Comparison of ENCODE assay signal across 19 mouse cellular contexts in the genomic region with DNA sequence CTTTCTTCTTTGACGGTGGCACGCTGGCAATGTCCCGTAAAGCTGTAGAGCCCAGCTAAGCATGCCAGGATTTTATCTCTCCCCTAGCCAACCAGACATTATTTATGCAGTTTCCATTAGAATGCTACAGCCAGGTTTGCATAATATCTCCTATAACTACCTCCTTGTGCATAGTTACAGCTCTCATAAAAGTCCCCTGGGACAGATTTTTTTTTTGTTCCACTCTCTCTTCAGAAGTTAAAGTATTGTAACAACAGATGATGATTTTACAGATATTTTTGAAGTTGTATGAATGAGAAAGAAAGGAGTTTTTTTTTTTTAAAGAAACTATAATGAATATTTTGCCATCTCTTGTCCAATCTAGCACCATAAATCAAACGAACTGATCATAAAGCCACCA.
DNase-seq lines count a peak whose midpoint lies in the region; ATAC-seq lines count a peak whose summit lies in the region.
"Had no signal": no experiment of that assay in that cellular context is flagged by ENCODE, and none has a peak within 500 bp of the region (broad histone marks: within the 10 kb centered on the region; RNA-seq: fewer than 3 reads in every experiment).

No protein-coding gene starts in this region.

- H3K9ac ChIP-seq in kidney, embryonic 15.5 days = no peak overlapping the region
- H3K9ac ChIP-seq in kidney, embryonic 14.5 days (ENCODE audit: low read depth, low read length) = no peak overlapping the region
- no peak overlapping the region for H3K9ac ChIP-seq in midbrain, embryonic 14.5 days (replicated peaks; ENCODE audit: low read length)
- H3K9ac ChIP-seq in neural tube, embryonic 14.5 days (replicated peaks; ENCODE audit: low read depth, low read length) = no peak overlapping the region
- H3K9ac ChIP-seq: heart, embryonic 13.5 days had no signal

- H3K27me3 ChIP-seq in kidney, embryonic 15.5 days = no peaks in the 10 kb centered on the region
- H3K27me3 ChIP-seq in kidney, embryonic 14.5 days (ENCODE audit: control insufficient read depth, insufficient read depth, low read length) = no peaks in the 10 kb centered on the region
- no peaks in the 10 kb centered on the region for H3K27me3 ChIP-seq in midbrain, embryonic 10.5 days (ENCODE audit: low read depth, poor library complexity, severe bottlenecking)
- H3K27me3 ChIP-seq in midbrain, embryonic 14.5 days (ENCODE audit: control insufficient read depth, insufficient read depth, low read length) = no peaks in the 10 kb centered on the region
- no peaks in the 10 kb centered on the region for H3K27me3 ChIP-seq in neural tube, embryonic 14.5 days (ENCODE audit: control insufficient read depth, insufficient read depth, low read length)

- ATAC-seq in kidney, embryonic 15.5 days (replicated peaks; ENCODE audit: low FRiP score) = no peak
- no peak for ATAC-seq in kidney, embryonic 14.5 days (ENCODE audit: low FRiP score, low TSS enrichment)
- no peak for ATAC-seq in midbrain, embryonic 14.5 days (ENCODE audit: low FRiP score, low TSS enrichment)
- ATAC-seq in neural tube, embryonic 14.5 days (ENCODE audit: low read depth) = no peak
- ATAC-seq: forebrain, embryonic 14.5 days; hindbrain, embryonic 16.5 days had no signal

- no peak overlapping the region for H3K4me3 ChIP-seq in kidney, embryonic 15.5 days (replicated peaks)
- no peak overlapping the region for H3K4me3 ChIP-seq in kidney, embryonic 14.5 days (ENCODE audit: low read length)
- no peak overlapping the region for H3K4me3 ChIP-seq in midbrain, embryonic 10.5 days
- no peak overlapping the region for H3K4me3 ChIP-seq in midbrain, embryonic 14.5 days (replicated peaks; ENCODE audit: low read depth, low read length)
- H3K4me3 ChIP-seq in neural tube, embryonic 14.5 days (ENCODE audit: low read depth, low read length) = no peak overlapping the region
- H3K4me3 ChIP-seq: embryonic facial prominence, embryonic 10.5 days; forebrain, embryonic 10.5 days; gastrocnemius, adult 2 months; heart, embryonic 13.5 days had no signal

- H3K4me2 ChIP-seq in kidney, embryonic 15.5 days = no peak overlapping the region
- H3K4me2 ChIP-seq in kidney, embryonic 14.5 days (replicated peaks; ENCODE audit: low read depth, low read length) = no peak overlapping the region
- H3K4me2 ChIP-seq in midbrain, embryonic 14.5 days (ENCODE audit: low read length) = no peak overlapping the region
- no peak overlapping the region for H3K4me2 ChIP-seq in neural tube, embryonic 14.5 days (ENCODE audit: low read depth, low read length)
- H3K4me2 ChIP-seq: heart, embryonic 13.5 days had no signal

- H3K36me3 ChIP-seq in kidney, embryonic 15.5 days = no peaks in the 10 kb centered on the region
- H3K36me3 ChIP-seq in kidney, embryonic 14.5 days (ENCODE audit: control insufficient read depth, insufficient read depth, low read length) = no peaks in the 10 kb centered on the region
- no peaks in the 10 kb centered on the region for H3K36me3 ChIP-seq in midbrain, embryonic 10.5 days
- no peaks in the 10 kb centered on the region for H3K36me3 ChIP-seq in midbrain, embryonic 14.5 days (ENCODE audit: control insufficient read depth, insufficient read depth, low read length)
- H3K36me3 ChIP-seq in neural tube, embryonic 14.5 days (ENCODE audit: control insufficient read depth, insufficient read depth, low read length) = no peaks in the 10 kb centered on the region
- H3K36me3 ChIP-seq: embryonic facial prominence, embryonic 10.5 days; forebrain, embryonic 10.5 days; heart, embryonic 13.5 days had no signal

- DNase-seq in midbrain, embryonic 10.5 days (ENCODE audit: low spot score) = no peak
- DNase-seq in midbrain, embryonic 14.5 days = no peak
- no peak for DNase-seq in embryo, embryonic 10.5 days (ENCODE audit: low spot score)
- DNase-seq: adrenal gland, adult 2 months; adrenal gland, postnatal 25 days; cerebellum, adult 18-20 months; cerebellum, adult 9-11 months; cerebellum, postnatal 36 days; gastrocnemius, adult 2 months; gastrocnemius, postnatal 25 days; heart, postnatal 4 days had no signal

- peak overlapping the region; percentile 30; the same call in 1 of the 2 replicates for H3K27ac ChIP-seq in kidney, embryonic 15.5 days
- H3K27ac ChIP-seq in kidney, embryonic 14.5 days (ENCODE audit: low read depth, low read length) = no peak overlapping the region
- 0 out of 2 replicates have a peak overlapping the region, but pooled peaks have one; percentile 17 for H3K27ac ChIP-seq in midbrain, embryonic 10.5 days (replicated peaks)
- H3K27ac ChIP-seq in midbrain, embryonic 14.5 days (replicated peaks; ENCODE audit: low read depth, low read length) = no peak overlapping the region
- H3K27ac ChIP-seq in neural tube, embryonic 14.5 days (ENCODE audit: low read depth, low read length) = 0 out of 2 replicates have a peak overlapping the region, but pooled peaks have one; percentile 28
- H3K27ac ChIP-seq: embryonic facial prominence, embryonic 10.5 days; gastrocnemius, adult 2 months; heart, embryonic 13.5 days had no signal

- H3K9me3 ChIP-seq in kidney, embryonic 15.5 days (replicated peaks) = no peaks in the 10 kb centered on the region
- no peaks in the 10 kb centered on the region for H3K9me3 ChIP-seq in kidney, embryonic 14.5 days (ENCODE audit: control insufficient read depth, low read length)
- no peaks in the 10 kb centered on the region for H3K9me3 ChIP-seq in midbrain, embryonic 10.5 days (replicated peaks)
- H3K9me3 ChIP-seq in midbrain, embryonic 14.5 days (ENCODE audit: control insufficient read depth, low read length) = no peaks in the 10 kb centered on the region
- no peaks in the 10 kb centered on the region for H3K9me3 ChIP-seq in neural tube, embryonic 14.5 days (ENCODE audit: control insufficient read depth, low read length)
- H3K9me3 ChIP-seq: embryonic facial prominence, embryonic 10.5 days; forebrain, embryonic 10.5 days; heart, embryonic 13.5 days had no signal

- peaks cover 46% of the 10 kb centered on the region for H3K4me1 ChIP-seq in kidney, embryonic 15.5 days
- H3K4me1 ChIP-seq in kidney, embryonic 14.5 days (ENCODE audit: control insufficient read depth, insufficient read depth, low read length) = peaks cover 28% of the 10 kb centered on the region
- H3K4me1 ChIP-seq in midbrain, embryonic 10.5 days = peaks cover 57% of the 10 kb centered on the region
- peaks cover 47% of the 10 kb centered on the region for H3K4me1 ChIP-seq in midbrain, embryonic 14.5 days (ENCODE audit: control insufficient read depth, insufficient read depth, low read length)
- H3K4me1 ChIP-seq in neural tube, embryonic 14.5 days (ENCODE audit: control insufficient read depth, insufficient read depth, low read length) = peaks cover 42% of the 10 kb centered on the region

- WGBS in kidney, embryonic 15.5 days = 38% methylated on average over 4 of the region's 4 CpGs
- 27% methylated on average over 4 of the region's 4 CpGs for WGBS in kidney, embryonic 14.5 days
- WGBS in midbrain, embryonic 10.5 days = 92% methylated on average over 4 of the region's 4 CpGs
- WGBS in midbrain, embryonic 14.5 days = 68% methylated on average over 4 of the region's 4 CpGs
- 35% methylated on average over 4 of the region's 4 CpGs for WGBS in neural tube, embryonic 14.5 days

Comparison
In these comparisons a context has a peak if more than half of its experiments do, and no peak if none do; other contexts are left out.
1. H3K27ac ChIP-seq: peak in kidney, embryonic 15.5 days (single experiment), midbrain, embryonic 10.5 days (single experiment) and neural tube, embryonic 14.5 days (single experiment); none in kidney, embryonic 14.5 days (single experiment) and midbrain, embryonic 14.5 days (single experiment).